Mouse (Mus musculus) thymus, postnatal 36 days (tissue): ENCODE data around the gene Gm20662.

ENCODE experiments used
- DNase-seq, 2 experiments: peaks; one replicate each; pipeline ENCODE4 v3.0.0; 2022; ENCODE audit warnings: mixed read lengths in 2 of 2

The Gm20662 gene

DNA sequence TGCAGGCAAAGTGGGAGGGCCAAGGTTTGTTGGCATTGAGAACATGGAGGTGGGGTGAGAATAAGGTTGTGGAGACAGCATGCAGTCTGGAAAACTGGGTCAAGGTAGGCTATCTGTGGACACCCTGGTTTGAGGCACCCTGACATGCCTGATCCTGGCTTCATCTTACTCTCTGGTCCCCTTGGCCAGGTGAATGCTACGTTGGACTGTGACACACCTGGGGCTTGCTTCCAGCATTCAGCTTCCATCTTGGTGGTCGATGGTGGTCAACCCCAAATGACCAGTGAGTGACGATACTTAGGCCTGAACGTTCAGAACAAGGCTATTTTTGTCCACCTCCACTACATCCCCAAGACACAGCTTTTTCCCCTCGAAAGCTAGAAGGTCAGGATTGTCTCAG, at the start of gene Gm20662:
Gene Gm20662 (plus strand): TSS at position 301 of the 400 bp plus-strand sequence.
- no peak for DNase-seq

DNA sequence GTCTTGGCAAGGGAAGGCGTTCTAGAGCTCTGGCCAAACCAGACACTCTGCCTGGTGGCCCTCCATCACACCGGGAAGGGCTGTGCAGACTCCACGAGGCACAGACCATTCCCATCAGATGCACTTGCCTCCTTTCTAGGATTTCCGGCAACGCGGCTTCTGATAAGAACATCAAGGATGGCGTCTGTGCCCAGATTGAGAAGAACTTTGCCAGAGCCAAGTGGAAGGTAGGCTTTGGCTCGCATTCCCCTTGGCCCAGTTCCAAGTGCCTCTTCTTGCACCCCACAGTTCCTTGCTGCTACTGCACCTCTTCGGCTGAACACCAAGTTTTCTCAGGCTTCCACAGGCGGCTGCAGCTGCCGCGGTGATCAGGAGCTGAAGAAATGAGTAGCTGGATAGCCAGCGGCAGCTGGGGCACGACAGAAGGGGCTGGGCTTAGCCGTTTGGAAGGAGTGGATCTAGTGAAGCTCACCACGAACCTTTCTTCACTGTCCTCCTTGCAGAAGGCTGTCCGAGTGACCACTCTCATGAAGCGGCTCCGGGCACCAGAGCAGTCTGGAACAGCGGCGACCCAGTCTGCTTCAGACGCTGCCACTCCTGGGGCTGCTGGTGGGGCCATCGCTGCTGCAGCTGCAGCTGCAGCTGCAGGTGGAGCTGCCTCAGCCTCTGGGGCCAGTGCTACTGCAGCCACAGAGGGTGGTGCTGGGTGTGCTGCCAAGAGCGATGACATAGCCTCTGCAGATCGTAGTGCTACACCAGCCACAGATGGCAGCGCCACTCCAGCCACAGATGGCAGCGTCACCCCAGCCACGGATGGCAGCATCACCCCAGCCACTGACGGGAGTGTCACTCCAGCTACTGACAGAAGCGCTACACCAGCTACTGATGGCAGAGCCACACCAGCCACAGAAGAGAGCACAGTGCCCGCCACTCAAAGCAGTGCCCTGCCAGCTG, 48.6 kb upstream of the Gm20662 start:
- no peak for DNase-seq

DNA sequence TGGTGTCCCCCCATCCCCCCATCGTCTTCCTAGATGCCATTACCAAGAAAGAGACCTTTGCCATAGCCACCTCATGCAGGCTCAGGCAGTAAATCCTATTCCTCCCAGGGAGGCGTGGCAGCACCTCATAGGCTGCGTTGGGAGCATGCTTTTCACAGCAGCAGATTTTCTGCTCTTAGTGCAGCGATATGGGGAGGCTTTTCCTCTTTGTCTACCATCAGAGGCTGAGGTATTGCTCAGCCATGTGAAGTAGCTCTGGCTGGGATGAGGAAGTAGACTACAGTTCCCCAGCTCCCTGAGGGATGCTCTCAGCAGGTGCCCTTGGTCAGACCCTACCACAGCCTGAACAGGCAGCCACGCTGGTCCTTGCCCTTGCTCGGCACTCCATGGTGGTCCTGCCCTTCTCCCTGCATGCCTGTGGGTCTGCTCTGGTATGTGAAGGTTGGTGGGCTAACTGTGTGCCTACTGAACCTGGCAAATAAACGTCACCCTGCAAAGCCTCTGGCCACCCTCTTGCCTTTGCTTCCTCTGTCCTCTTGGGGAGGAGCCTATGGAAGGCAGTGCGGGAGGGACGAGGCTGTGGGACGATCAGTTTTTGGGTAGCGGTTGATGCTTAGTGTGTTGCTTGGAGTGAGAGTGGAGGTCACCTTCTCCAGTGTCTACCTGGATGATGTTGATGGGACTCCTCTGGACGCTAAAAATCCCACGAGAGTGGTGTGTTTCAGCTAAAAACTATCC, 46.8 kb upstream of the Gm20662 start:
- DNase-seq = no peak

DNA sequence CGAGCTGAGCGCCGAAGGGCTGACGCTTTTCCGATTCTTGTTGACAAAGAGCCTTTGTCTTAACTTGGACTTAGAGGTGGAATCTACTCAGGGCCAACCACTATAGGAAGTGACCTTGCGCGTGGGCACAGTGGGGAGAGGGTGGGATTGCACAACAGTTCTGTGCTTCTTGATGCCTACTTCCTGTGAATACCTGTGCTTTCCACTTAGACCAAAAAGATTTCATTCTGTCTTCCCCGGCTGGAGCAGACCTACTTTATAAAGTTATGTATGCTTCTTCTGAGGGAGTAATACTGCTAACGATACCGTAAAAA, 46.3 kb upstream of the Gm20662 start, which contains the start of gene Traip:
Gene Traip (plus strand): TSS at position 215 of the 314 bp plus-strand sequence.
- no peak for DNase-seq

DNA sequence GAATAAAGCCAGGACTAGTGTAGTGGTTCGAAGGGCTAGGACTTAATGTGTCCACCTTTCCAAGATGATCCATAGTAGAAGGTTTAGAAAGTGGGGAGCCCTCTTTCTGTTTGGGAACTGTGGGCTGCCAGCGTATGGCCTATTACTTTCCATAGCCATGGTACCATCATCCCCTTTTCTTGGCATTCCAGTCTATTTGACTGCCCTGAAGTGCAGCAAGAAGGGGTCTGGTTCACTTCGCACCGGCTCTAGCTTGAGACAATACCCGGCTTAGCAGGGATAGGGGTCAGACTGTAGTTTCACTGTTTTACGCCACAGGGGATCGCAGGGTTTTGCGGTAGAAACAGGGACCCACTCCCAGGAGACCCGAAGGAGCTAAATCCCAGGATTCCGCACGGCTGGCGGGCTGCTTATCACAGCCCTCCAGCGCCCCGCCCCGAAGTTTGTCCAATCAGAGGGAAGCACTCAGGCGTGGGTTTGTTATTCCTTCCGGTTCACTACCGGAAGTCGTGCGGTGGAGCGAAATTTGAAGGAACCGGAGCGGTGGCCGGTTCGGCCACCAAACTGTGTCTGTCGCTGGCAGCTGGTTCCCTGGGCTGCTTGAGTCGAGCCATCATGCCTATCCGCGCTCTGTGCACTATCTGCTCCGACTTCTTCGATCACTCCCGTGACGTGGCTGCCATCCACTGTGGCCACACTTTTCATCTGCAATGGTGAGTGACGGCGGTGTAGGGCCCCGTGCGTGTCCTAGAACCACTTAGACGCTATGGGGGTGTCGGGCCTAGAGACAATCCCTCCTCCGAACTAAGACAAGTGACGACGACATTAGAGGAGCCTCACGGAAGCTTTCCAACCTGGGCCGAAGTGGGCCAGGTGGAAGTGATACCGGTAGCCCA, 45.4 kb upstream of the Gm20662 start:
- DNase-seq = peak; percentile 85 to 86

DNA sequence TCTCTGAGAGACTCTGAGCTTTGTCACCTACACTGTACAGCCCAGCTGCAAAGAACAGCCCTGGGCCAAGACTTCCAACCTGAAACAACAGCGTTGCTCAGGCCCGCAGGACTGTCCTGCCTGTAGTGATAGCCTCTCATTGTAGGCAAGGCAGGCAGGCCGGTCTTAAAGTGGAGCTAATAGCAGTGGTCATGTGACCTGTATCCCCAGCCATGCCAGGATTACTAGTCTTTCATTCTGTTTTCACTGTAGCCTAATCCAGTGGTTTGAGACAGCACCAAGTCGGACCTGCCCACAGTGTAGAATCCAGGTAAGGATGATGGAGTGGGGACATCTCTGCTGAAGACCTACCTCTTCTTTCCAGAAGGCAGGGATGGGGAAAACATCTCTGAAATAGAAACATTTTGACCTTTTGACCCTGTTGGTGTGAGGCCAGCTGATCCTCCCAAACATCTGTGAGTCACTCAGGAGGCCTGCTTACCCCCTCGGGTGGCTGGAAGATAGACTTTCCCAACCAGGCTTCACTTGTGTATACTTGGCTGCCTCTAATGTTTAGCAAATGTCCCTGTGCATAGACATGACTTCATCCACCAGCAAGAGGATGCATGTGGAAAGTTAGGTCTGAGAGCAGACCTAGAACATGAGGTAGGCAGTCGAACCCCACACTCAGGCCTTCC, 40.4 kb upstream of the Gm20662 start:
- no peak for DNase-seq

DNA sequence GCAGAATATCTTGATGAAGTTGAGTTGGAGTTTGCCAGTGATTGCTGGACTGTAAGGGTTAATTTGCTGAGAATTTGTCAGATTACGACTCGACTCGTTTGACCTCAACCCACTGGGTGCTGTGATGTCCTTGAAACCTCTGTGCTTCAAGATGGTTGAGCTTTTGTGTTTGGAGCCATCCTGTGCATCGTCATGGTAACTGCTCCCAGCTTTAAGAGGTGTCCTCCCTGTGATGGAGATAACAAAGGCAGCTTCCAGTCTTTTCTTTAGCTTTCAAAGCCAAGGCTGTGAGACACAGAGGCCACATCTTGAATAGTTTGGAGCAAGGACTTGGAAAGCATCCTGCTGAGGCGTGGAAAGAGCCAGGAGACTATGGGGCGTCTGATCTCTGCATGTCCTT, 39.0 kb upstream of the Gm20662 start:
- no peak for DNase-seq

DNA sequence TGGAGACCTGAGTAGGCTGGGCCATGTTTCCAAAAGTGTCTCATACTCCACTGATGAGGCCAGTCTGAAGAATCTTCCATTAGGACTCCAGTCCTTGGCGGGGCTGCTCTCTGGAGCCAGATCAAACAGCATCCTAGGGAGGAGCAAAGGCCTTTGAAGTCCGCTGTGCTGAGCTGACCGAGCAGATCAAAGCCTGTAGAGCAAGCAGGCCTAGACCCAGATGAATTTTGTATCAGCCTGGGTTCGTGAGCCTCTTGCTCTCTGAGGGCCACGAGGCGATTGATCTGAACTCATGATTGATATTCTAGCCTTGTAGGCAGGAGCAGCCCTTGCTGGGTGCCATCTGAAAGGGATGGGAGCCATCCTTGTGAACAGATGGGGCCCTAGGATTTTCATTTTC, 36.3 kb upstream of the Gm20662 start:
- no peak for DNase-seq

DNA sequence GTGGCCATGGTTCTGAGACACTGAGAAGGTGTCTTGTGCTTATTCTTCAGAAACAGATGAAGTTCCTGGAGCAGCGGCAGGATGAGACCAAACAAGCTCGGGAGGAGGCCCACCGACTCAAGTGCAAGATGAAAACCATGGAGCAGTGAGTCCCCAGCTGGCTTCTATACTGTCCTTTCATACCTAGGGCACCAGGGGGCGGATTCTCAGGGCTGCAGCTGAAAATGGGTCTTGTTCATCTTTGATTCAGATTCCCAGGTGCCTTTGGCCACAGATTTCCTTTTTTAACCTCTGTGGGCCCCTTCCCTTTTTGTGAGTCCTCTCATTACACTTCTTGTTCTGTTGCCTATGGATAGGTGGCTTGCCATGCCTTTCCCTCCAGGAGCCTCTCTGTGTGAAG, 35.2 kb upstream of the Gm20662 start:
- DNase-seq = no peak

DNA sequence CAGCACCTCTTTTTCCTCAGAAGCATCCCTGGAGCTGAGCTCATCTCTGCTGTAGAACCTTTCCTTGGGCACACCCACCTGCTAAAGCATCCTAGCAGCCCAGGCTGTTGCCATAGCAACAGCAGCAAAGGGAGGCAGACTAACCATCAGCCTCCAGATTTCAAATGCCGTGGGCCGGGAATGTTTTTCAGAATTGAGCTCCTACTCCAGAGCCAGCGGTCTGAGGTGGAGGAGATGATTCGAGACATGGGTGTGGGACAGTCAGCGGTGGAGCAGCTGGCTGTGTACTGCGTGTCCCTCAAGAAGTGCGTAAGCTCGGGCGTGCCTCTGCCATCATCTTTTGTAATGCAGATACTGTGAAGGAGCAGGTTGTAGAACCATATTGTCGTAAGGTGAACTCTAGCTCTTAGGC, 34.8 kb upstream of the Gm20662 start:
- no peak for DNase-seq

DNA sequence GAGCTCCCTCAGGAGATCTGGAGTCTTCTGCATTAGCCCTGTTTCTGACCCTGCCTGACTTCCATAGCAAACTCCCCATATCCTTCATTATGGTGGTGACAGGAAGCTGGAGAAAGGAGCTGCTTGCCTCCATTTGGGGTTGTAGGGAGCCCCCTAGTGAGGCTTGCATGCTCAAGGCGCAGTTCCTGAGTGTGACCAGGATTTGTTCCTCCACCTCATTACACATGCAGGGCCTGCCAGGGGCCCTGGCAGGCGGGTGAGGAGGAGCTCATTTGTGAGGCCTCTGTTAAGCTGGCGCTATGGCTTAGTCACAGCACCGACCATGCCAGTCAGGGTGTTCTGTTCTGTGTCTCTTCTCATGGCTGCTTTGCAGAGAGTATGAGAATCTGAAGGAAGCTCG, 34.3 kb upstream of the Gm20662 start:
- no peak for DNase-seq

DNA sequence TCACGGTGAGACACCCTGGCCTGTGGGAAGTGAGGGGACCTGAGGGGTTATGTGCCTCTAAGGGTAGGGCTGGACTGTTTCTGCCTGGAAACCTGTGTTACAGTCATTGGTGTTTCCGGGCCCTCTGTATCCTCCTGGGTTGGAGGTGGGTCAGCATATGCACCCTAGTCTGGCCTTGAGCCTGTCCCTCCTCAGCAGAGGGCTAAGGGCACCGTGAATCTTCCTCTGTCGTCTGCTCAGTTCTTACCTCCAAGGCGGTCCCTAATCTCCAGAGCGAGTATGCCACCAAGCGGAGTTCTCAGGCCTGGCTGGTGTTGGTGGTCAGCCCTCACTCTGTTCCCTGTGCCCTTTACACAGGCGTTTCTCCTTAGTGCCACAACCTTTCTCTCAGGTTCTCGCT, 33.2 kb upstream of the Gm20662 start:
- DNase-seq = no peak

DNA sequence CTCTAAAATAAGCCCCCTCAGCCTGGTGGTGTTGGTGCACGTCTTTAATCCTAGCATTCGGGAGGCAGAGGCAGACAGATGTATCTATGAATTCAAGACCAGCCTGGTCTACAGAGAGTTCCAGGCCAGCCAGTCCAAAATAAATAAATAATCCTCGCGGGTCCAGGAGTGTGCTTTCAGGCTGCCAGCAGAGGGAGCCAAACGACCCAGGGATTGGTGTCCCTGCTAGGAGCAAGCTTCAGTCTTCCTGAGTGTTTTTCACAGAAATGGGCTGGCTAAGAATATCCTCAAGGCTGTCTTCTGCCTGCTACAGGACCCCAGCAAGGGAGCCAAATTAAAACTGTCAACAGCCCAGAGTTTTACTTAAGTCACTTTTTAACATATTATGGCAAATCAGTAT, 32.4 kb upstream of the Gm20662 start:
- DNase-seq = peak; percentile 67 to 74

DNA sequence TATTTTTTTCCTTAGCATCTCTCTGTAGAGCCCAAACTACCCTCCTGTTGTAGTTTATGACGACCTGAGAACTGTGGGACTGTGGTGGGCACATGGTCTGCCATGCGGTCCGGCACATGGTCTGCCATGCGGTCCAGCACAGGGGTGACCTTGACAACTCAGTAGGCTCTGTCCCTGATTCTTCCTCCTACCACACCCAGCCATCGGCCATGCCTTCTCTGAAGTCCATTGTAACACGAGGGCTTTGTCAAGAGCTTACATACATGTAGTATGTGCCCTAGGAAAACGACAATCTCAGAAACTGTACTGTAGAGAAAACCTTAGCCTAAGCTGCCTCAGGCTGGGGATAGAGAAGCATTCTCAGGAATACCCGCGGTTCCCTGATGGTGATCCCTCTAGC, 31.5 kb upstream of the Gm20662 start:
- DNase-seq = no peak

DNA sequence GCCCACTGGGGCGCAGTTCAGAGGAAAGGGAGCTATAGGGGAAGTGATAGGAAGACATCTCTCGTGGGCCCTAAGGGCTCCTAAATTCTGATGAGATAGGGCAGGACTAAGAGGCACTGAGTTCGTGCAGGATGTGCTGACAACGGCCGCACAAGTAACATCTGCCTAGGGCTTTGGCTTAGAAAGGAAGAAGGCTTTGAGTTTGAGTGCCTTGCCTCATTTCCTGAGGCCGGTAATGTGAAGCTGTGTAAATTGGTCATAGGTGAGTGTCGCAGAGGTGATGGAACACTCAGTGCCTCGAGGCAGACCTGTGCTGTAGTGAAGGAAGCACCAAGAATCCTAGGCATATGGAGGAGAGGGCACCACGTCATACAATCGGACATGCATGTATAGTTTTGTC, 29.5 kb upstream of the Gm20662 start:
- no peak for DNase-seq

DNA sequence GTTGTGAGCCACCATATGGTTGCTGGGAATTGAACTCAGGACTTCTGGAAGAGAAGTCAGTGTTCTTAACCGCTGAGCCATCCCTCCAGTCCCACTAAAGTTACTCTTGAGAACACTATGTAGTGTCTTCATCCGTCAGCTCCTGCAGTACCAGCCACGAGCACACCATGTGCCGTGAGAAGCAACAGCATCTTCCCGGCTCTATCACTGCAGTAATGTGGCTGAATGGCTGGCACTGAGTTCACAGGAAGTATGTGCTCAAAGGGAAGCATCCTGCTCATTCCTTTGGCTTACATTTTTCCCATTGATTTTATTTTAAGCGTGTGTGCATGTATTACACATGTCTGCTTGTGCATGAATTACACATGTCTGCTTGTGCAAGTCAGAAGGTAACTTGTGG, 28.7 kb upstream of the Gm20662 start:
- DNase-seq = no peak

DNA sequence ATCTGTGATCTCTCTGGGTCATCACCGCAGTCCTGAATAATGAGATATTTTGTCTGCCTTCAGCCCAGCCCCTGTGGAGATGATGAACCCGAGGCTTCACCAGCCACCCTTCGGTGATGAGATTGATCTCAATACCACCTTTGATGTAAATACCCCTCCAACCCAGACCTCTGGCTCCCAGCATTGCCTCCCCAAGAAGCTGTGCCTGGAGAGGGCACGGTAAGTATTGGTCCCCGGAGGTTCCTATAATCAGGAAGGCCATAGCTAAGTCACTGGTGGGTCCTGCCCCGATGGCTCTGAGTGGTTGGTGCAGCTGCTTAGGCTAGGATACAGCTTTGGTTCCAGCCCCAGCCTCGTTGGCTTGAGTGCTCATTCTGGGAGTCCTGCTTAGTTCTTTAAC, 27.6 kb upstream of the Gm20662 start:
- DNase-seq = no peak

DNA sequence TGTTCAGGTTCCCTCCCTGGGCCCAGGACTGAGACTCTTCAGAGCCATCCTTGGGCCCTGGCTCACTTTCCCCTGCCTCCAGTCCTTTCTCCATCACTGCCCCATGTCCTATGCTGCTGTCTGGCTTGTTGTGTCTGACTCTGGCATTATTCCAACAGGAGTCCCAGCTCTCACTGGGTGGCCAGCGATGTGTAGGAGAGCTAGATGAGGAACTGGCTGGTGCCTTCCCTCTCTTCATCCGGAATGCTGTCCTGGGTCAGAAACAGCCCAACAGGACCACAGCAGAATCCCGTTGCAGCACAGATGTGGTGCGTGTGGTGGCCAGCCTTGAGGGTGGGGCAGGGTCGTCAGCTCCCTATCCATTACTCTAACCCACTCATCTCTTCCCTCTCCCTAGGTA, 25.8 kb upstream of the Gm20662 start:
- DNase-seq = no peak

DNA sequence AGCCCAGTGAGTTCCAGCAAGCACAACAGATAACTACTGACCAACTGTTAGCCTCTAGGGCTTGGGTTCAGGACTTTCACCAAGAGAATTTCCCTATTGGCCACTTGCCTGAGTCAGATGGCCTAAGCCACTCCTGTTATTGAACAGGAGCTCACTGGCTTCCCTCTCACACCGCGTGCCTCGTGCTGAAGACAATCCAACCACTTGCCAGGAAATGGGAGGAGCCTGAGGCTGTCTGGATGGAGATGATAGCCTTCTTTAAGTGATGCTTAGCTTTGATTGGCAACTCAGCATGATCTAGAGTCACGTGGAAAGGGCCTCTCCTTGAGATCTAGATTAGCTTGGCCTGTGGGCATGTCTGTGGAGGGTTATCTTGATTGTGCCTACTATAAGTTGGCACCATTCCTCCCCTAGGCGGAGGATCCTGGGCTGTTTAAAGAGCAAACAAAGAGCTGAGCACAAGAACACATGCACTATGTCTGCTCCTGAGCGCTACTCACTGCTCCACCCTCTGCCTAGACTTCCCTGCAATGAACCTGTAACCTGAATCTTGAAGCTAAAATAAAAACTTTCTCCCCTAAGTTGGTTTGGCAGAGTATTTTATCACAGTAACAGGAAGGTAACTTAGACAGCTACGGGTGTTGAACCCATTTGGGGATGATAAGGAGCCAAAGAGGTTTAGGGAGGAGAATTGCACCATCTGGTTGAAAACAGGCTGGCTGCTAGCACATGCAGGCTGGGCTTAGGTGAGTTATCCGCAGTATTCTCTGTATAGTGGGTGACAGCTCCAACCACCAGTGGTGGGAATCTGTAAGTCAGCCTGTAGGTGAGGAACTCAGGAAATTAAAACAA, 24.2 kb upstream of the Gm20662 start:
- no peak for DNase-seq

DNA sequence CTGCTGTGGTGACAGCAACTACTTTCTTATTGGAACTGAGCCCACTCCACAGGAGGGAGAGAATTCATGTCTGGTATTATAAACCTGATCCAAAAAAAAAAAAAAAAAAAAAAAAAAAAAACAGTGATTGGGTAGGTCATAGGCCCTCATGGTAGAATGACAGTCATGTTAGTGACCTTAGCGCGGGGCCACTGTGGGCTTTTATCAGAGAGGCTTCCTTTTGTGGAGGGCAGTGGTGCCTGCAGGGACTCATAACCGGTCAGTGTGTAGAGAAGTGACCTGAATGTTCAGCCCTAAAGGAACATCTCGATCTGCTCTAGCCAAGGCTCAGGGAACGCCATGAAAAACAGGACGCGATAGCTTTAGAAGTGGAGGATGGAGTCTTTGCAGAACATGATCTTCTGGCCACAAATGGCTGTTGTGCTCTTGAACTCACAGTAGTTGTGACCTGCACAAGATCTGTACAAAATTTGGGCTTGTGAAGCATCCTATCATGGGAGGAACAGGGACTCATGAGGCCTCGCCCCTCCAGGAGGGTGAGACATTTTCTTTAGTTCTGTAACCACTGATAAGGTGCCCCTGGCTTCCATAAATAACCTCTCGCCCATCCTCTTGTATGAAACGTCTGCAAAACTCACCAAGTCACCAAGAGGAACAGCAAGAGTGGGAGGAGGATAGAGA, 21.5 kb upstream of the Gm20662 start:
- DNase-seq = no peak
